Comparison of ENCODE assay signal across 8 mouse cellular contexts in the genomic region with DNA sequence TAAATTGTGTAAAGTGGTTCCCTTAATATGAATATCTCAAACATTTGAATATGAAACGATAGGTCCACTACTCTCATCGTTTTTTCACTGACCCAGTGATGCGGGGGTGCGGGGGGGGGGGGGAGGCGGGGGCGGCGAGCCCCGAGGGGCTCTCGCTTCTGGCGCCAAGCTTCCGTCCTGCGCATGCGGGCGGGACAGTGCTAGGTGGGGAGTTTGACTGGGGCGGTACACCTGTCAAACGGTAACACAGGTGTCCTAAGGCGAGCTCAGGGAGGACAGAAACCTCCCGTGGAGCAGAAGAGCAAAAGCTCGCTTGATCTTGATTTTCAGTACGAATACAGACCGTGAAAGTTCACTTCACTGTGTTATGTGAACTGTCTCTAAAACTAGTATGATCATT. TPM values are rescaled to one million over a fixed set of nuclear protein-coding genes. Genes with fewer than 3 reads are reported as not detected.
DNase-seq lines count a peak whose midpoint lies in the region; ATAC-seq and TF ChIP-seq lines count a peak whose summit lies in the region.

No protein-coding gene starts in this region.

- peak overlapping the region; percentile 6 for H3K4me2 ChIP-seq in heart, embryonic 13.5 days
- H3K4me2 ChIP-seq in liver, embryonic 13.5 days = no peak overlapping the region

- no peak for DNase-seq in heart, adult 2 months
- DNase-seq in c-Kit-positive CD71-positive TER-119-negative erythroid progenitor cells, embryonic 14.5 days (ENCODE audit: low read depth) = peak; percentile 72
- DNase-seq in heart, postnatal 4 days = peak; percentile 42
- DNase-seq in liver, embryonic 13.5 days = no peak
- peak; percentile 60 for DNase-seq in retina, postnatal 1 day
- DNase-seq in thymus, postnatal 36 days = no peak

- H3K4me1 ChIP-seq in heart, embryonic 13.5 days = peaks cover 34% of the 10 kb centered on the region
- peaks cover 10% of the 10 kb centered on the region for H3K4me1 ChIP-seq in heart, adult 2 months (ENCODE audit: control insufficient read depth, insufficient read depth, low read length)
- H3K4me1 ChIP-seq in liver, embryonic 13.5 days (replicated peaks) = peaks cover 16% of the 10 kb centered on the region

- H3K9ac ChIP-seq in heart, embryonic 13.5 days = no peak overlapping the region
- H3K9ac ChIP-seq in heart, adult 2 months (ENCODE audit: low read depth, low read length) = no peak overlapping the region
- no peak overlapping the region for H3K9ac ChIP-seq in liver, embryonic 13.5 days

- H3K9me3 ChIP-seq in heart, embryonic 13.5 days = no peaks in the 10 kb centered on the region
- no peaks in the 10 kb centered on the region for H3K9me3 ChIP-seq in liver, embryonic 13.5 days (replicated peaks)

- TF ChIP-seq CTCF in heart, adult 2 months (IDR thresholded peaks at IDR 0.05) = no peak

- H3K79me2 ChIP-seq in heart, adult 2 months (replicated peaks; ENCODE audit: control insufficient read depth, insufficient read depth, low read length) = no peaks in the 10 kb centered on the region

- 34% methylated on average over 21 of the region's 21 CpGs for whole genome bisulfite sequencing in heart, embryonic 13.5 days
- 37% methylated on average over 21 of the region's 21 CpGs for WGBS in heart, adult 2 months
- WGBS in liver, embryonic 13.5 days (ENCODE audit: insufficient replicate concordance) = 28% methylated on average over 21 of the region's 21 CpGs

- H3K27me3 ChIP-seq in heart, embryonic 13.5 days (replicated peaks) = peaks cover 11% of the 10 kb centered on the region
- H3K27me3 ChIP-seq in heart, adult 2 months (ENCODE audit: control insufficient read depth, insufficient read depth, low read length) = no peaks in the 10 kb centered on the region
- 0 out of 2 replicates have a peak, but pooled peaks cover 2% of the 10 kb centered on the region for H3K27me3 ChIP-seq in liver, embryonic 13.5 days

- H3K36me3 ChIP-seq in heart, embryonic 13.5 days = no peaks in the 10 kb centered on the region
- no peaks in the 10 kb centered on the region for H3K36me3 ChIP-seq in heart, adult 2 months (ENCODE audit: control insufficient read depth, insufficient read depth, low read length)
- H3K36me3 ChIP-seq in liver, embryonic 13.5 days = no peaks in the 10 kb centered on the region

- H3K27ac ChIP-seq in heart, embryonic 13.5 days (replicated peaks) = no peak overlapping the region
- H3K27ac ChIP-seq in heart, adult 2 months = no peak overlapping the region
- no peak overlapping the region for H3K27ac ChIP-seq in liver, embryonic 13.5 days

- peak; percentile 95 for ATAC-seq in heart, embryonic 13.5 days (ENCODE audit: extremely low read depth, insufficient number of reproducible peaks, low FRiP score, low TSS enrichment)
- ATAC-seq in CD4-positive, CD25-positive, alpha-beta regulatory T cell, adult 4 months = peak; percentile 99
- ATAC-seq in liver, embryonic 13.5 days (ENCODE audit: low read depth) = peak; percentile 99

- intact Hi-C loops in heart, adult 2 months (cut with DNase I) = no loop called here

- no peak for TF ChIP-seq EP300 in heart, adult 2 months (IDR thresholded peaks at IDR 0.05; ENCODE audit: insufficient read depth, low read depth, low read length)

- no peak for TF ChIP-seq POLR2A in heart, adult 2 months (IDR thresholded peaks at IDR 0.05; ENCODE audit: insufficient read depth, low read depth, low read length)

- H3K4me3 ChIP-seq in heart, embryonic 13.5 days = no peak overlapping the region
- no peak overlapping the region for H3K4me3 ChIP-seq in heart, adult 2 months
- H3K4me3 ChIP-seq in liver, embryonic 13.5 days (replicated peaks) = no peak overlapping the region

RNA-seq across cellular contexts. Expression of a gene that starts 31.3 kb away (rescaled TPM):
- 41.7 and 47.7 TPM in 2 replicates for polyA plus RNA-seq in heart, embryonic 13.5 days (2015; fragmentation: Nextera tagmentation; extraction: Ambion mirVana)
- 10 to 100 TPM; 40.0 to 41.3 TPM for total RNA-seq in heart, adult 2 months (2021)
- 33.3 and 48.8 TPM in 2 replicates for polyA plus RNA-seq in heart, adult 2 months (2012; rRNA removed)
- polyA plus RNA-seq in CD4-positive, CD25-positive, alpha-beta regulatory T cell, adult 4 months (2017; shearing (Covaris generic)) = 10 to 100 TPM; 30.9 to 41.6 TPM
- 10 to 100 TPM; 60.1 TPM for total RNA-seq in heart, postnatal 4 days (2021)
- 9.3 and 9.7 TPM in 2 replicates for polyA plus RNA-seq in liver, embryonic 13.5 days (2015; fragmentation: Nextera tagmentation; extraction: Ambion mirVana)

Comparison
In these comparisons a context has a peak if more than half of its experiments do, and no peak if none do; other contexts are left out.
1. DNase-seq: peak in c-Kit-positive CD71-positive TER-119-negative erythroid progenitor cells, embryonic 14.5 days (single experiment), heart, postnatal 4 days (single experiment) and retina, postnatal 1 day (single experiment); none in heart, adult 2 months (0 of 2), liver, embryonic 13.5 days (single experiment) and thymus, postnatal 36 days (0 of 2).
2. Peak in every context shown above with its lines, with median percentiles within 50 percentile points of each other: ATAC-seq.